Mouse (Mus musculus): ENCODE measurements around the gene Exoc3l.
A peak's percentile ranks its signal among the peaks of the same experiment; 100 is the strongest.

Gene Exoc3l

GRCm38 (mm10) chr8:105295895-105296573, at the start of gene Exoc3l:
TSS of gene Exoc3l (minus strand) at chr8:105296101.
- peak; percentile 76 for DNase-seq (ENCODE audit: low spot score)

GRCm38 (mm10) chr8:105345061-105345975, 49.4 kb upstream of the Exoc3l start:
- no peak for DNase-seq (ENCODE audit: low spot score)

GRCm38 (mm10) chr8:105343791-105344574, 48.1 kb upstream of the Exoc3l start:
- no peak for DNase-seq (ENCODE audit: low spot score)

GRCm38 (mm10) chr8:105342768-105343167, 46.9 kb upstream of the Exoc3l start:
- DNase-seq (ENCODE audit: low spot score) = no peak

- no peak for DNase-seq (ENCODE audit: low spot score)
Observed at GRCm38 (mm10) chr8:105341399-105341798, 45.5 kb upstream of the Exoc3l start.

GRCm38 (mm10) chr8:105339886-105340635, 44.2 kb upstream of the Exoc3l start:
- DNase-seq (ENCODE audit: low spot score) = no peak

- DNase-seq (ENCODE audit: low spot score) = no peak
Observed at GRCm38 (mm10) chr8:105338992-105339391, 43.1 kb upstream of the Exoc3l start.

GRCm38 (mm10) chr8:105336373-105337130, 40.7 kb upstream of the Exoc3l start:
- peak; percentile 69 for DNase-seq (ENCODE audit: low spot score)

- DNase-seq (ENCODE audit: low spot score) = no peak
Observed at GRCm38 (mm10) chr8:105332523-105332922, 36.6 kb upstream of the Exoc3l start.

GRCm38 (mm10) chr8:105331931-105332330, 36.0 kb upstream of the Exoc3l start:
- DNase-seq (ENCODE audit: low spot score) = no peak

GRCm38 (mm10) chr8:105331469-105331868, 35.6 kb upstream of the Exoc3l start:
- peak; percentile 51 for DNase-seq (ENCODE audit: low spot score)

GRCm38 (mm10) chr8:105330325-105330724, 34.4 kb upstream of the Exoc3l start:
- DNase-seq (ENCODE audit: low spot score) = no peak

- no peak for DNase-seq (ENCODE audit: low spot score)
Observed at GRCm38 (mm10) chr8:105326968-105327367, 31.1 kb upstream of the Exoc3l start.

- peak; percentile 99 for DNase-seq (ENCODE audit: low spot score)
Observed at GRCm38 (mm10) chr8:105326141-105326672, 30.3 kb upstream of the Exoc3l start, which contains the start of the genes Lrrc29 and Tmem208. TSS of gene Lrrc29 (minus strand) at chr8:105326278. TSS of gene Tmem208 (plus strand) at chr8:105326354.

GRCm38 (mm10) chr8:105325641-105326093, 29.8 kb upstream of the Exoc3l start:
- peak; percentile 63 for DNase-seq (ENCODE audit: low spot score)

- DNase-seq (ENCODE audit: low spot score) = no peak
Observed at GRCm38 (mm10) chr8:105323183-105323582, 27.3 kb upstream of the Exoc3l start.

GRCm38 (mm10) chr8:105318662-105319190, 22.8 kb upstream of the Exoc3l start:
- no peak for DNase-seq (ENCODE audit: low spot score)

GRCm38 (mm10) chr8:105317941-105318340, 22.0 kb upstream of the Exoc3l start:
- no peak for DNase-seq (ENCODE audit: low spot score)

GRCm38 (mm10) chr8:105315073-105315769, 19.3 kb upstream of the Exoc3l start:
- no peak for DNase-seq (ENCODE audit: low spot score)
